Mouse (Mus musculus) kidney, postnatal 0 days (tissue): ENCODE measurements around the gene Fez2. TPM values are rescaled to one million over a fixed set of nuclear protein-coding genes. Genes with fewer than 3 reads are reported as not detected.

Source experiments
- ATAC-seq: fragments of 200-750 bp; cut with Nextera tagmentation; replicated peaks from 2 replicates; pipeline ENCODE4 v1.8.0; 2017; ENCODE audit warnings: low read depth, moderate number of reproducible peaks, moderate TSS enrichment, moderate library complexity; ENCODE audit not compliant: low FRiP score
- DNase-seq: peaks from one replicate; pipeline ENCODE4 v3.0.0-alpha.2; 2016; ENCODE audit warnings: low spot score
- H3K27ac ChIP-seq: fragments of 300-500 bp; sonication (generic); 2 replicates; pipeline ENCODE4 v1.5.1; 2014; ENCODE audit warnings: mild to moderate bottlenecking
- H3K27me3 ChIP-seq: fragments of 300-500 bp; sonication (generic); 2 replicates; pipeline ENCODE4 v1.6.1; 2014; ENCODE audit warnings: low read length, mixed read lengths; ENCODE audit not compliant: insufficient read depth
- H3K36me3 ChIP-seq: fragments of 300-500 bp; sonication (generic); 2 replicates; pipeline ENCODE4 v1.6.1; 2014; ENCODE audit warnings: low read length, mixed read lengths; ENCODE audit not compliant: insufficient read depth
- H3K4me1 ChIP-seq: fragments of 300-500 bp; sonication (generic); replicated peaks from 2 replicates; pipeline ENCODE4 v1.6.1; 2014; ENCODE audit warnings: antibody characterized with exemption, low read length, mixed read lengths; ENCODE audit not compliant: insufficient read depth
- H3K4me2 ChIP-seq: fragments of 300-500 bp; sonication (generic); 2 replicates; pipeline ENCODE4 v1.6.1; 2014; ENCODE audit warnings: mild to moderate bottlenecking, low read length, moderate library complexity, mixed read lengths
- H3K4me3 ChIP-seq: fragments of 300-500 bp; sonication (generic); replicated peaks from 2 replicates; pipeline ENCODE4 v1.5.1; 2014; ENCODE audit warnings: low read depth, low read length
- H3K9ac ChIP-seq: fragments of 300-500 bp; sonication (generic); 2 replicates; pipeline ENCODE4 v1.6.1; 2014; ENCODE audit warnings: low read depth, low read length
- H3K9me3 ChIP-seq: fragments of 300-500 bp; sonication (generic); replicated peaks from 2 replicates; pipeline ENCODE4 v1.6.1; 2016; ENCODE audit warnings: low read length, inconsistent platforms, mixed read lengths
- CTCF ChIP-seq: IDR thresholded peaks from 2 replicates; pipeline ENCODE4 v1.5.1; 2016; ENCODE audit warnings: antibody characterized with exemption, low read depth, mild to moderate bottlenecking, moderate library complexity
- WGBS: fragments of 180-500 bp; shearing (Covaris S2); extraction: QIAGEN DNeasy Blood & Tissue Kit; methylation state at CpG from one replicate; pipeline ENCODE4 v1.1.7; 2014; 5-methylcytosine and 5-hydroxymethylcytosine counted together
- polyA plus RNA-seq: library from polyadenylated mRNA; unstranded; fragments of >200 nt; fragmentation: Nextera tagmentation; extraction: Ambion mirVana; gene quantifications from 2 replicates; pipeline ENCODE4 v1.2.1, GENCODE M21; 2015

Fez2 gene
- polyA plus RNA-seq, 1 experiment from 2014 or later, result 46.5 TPM

GRCm38 (mm10) chr17:78354871-78355270 lies 63.1 kb downstream of the Fez2 start:
- H3K4me2 ChIP-seq, result no peak overlapping the region
- H3K9me3 ChIP-seq, result no peaks in the 10 kb centered on the region
- no peak overlapping the region for H3K27ac ChIP-seq
- H3K4me3 ChIP-seq, result no peak overlapping the region
- no peak overlapping the region for H3K9ac ChIP-seq
- no peak for TF ChIP-seq CTCF
- ATAC-seq, result no peak
- H3K27me3 ChIP-seq, result no peaks in the 10 kb centered on the region
- WGBS, result 86% methylated on average over 12 of the region's 12 CpGs
- no peak for DNase-seq
- H3K4me1 ChIP-seq, result peaks cover 6% of the 10 kb centered on the region; the same call in 1 of the 2 replicates
- peaks cover 27% of the 10 kb centered on the region for H3K36me3 ChIP-seq

GRCm38 (mm10) chr17:78354411-78354810 lies 63.5 kb downstream of the Fez2 start:
- H3K27me3 ChIP-seq, result no peaks in the 10 kb centered on the region

GRCm38 (mm10) chr17:78352500-78352855 lies 65.5 kb downstream of the Fez2 start:
- H3K9ac ChIP-seq, result no peak overlapping the region
- TF ChIP-seq CTCF, result no peak
- WGBS, result 91% methylated on average over 3 of the region's 3 CpGs
- no peak overlapping the region for H3K27ac ChIP-seq
- H3K9me3 ChIP-seq, result no peaks in the 10 kb centered on the region
- ATAC-seq (no peak), DNase-seq (no peak)
- peaks cover 6% of the 10 kb centered on the region; the same call in 1 of the 2 replicates for H3K4me1 ChIP-seq
- peaks cover 27% of the 10 kb centered on the region for H3K36me3 ChIP-seq
- H3K27me3 ChIP-seq, result no peaks in the 10 kb centered on the region
- no peak overlapping the region for H3K4me2 ChIP-seq
- no peak overlapping the region for H3K4me3 ChIP-seq

More at GRCm38 (mm10) chr17:78354411-78354810, 63.5 kb downstream of the Fez2 start:
- DNase-seq, result no peak
- Histone ChIP-seq H3K4me1 (peaks cover 6% of the 10 kb centered on the region; the same call in 1 of the 2 replicates), H3K27ac (no peak overlapping the region), H3K9ac (no peak overlapping the region), H3K4me2 (no peak overlapping the region), H3K9me3 (no peaks in the 10 kb centered on the region), H3K4me3 (no peak overlapping the region), H3K36me3 (peaks cover 27% of the 10 kb centered on the region)
- WGBS, result 81% methylated on average over 2 of the region's 2 CpGs
- ATAC-seq, result no peak
- no peak for TF ChIP-seq CTCF

GRCm38 (mm10) chr17:78351676-78352499 lies 66.1 kb downstream of the Fez2 start:
- H3K4me3 ChIP-seq, result no peak overlapping the region
- H3K27me3 ChIP-seq, result no peaks in the 10 kb centered on the region
- TF ChIP-seq CTCF, result peak; percentile 13; the same call in 1 of the 2 replicates
- no peak overlapping the region for H3K27ac ChIP-seq
- H3K9ac ChIP-seq, result no peak overlapping the region
- WGBS, result 58% methylated on average over 12 of the region's 12 CpGs
- no peak overlapping the region for H3K4me2 ChIP-seq
- peaks cover 27% of the 10 kb centered on the region for H3K36me3 ChIP-seq
- no peaks in the 10 kb centered on the region for H3K9me3 ChIP-seq
- ATAC-seq (no peak), DNase-seq (no peak)
- H3K4me1 ChIP-seq, result peaks cover 6% of the 10 kb centered on the region; the same call in 1 of the 2 replicates

- no peak for TF ChIP-seq CTCF
- DNase-seq, result no peak
- H3K4me1 ChIP-seq, result peaks cover 6% of the 10 kb centered on the region; the same call in 1 of the 2 replicates
- H3K36me3 ChIP-seq, result peaks cover 20% of the 10 kb centered on the region
- H3K9ac ChIP-seq, result no peak overlapping the region
- H3K4me2 ChIP-seq, result no peak overlapping the region
- no peak overlapping the region for H3K4me3 ChIP-seq
- peak; percentile 75 for ATAC-seq
- H3K9me3 ChIP-seq, result no peaks in the 10 kb centered on the region
- 87% methylated on average over 17 of the region's 17 CpGs for WGBS
- H3K27me3 ChIP-seq, result no peaks in the 10 kb centered on the region
- no peak overlapping the region for H3K27ac ChIP-seq
Observed at GRCm38 (mm10) chr17:78347111-78347801, 70.7 kb downstream of the Fez2 start.

GRCm38 (mm10) chr17:78343688-78344087 lies 74.3 kb downstream of the Fez2 start:
- Histone ChIP-seq H3K4me2 (no peak overlapping the region), H3K27me3 (no peaks in the 10 kb centered on the region), H3K9me3 (no peaks in the 10 kb centered on the region), H3K36me3 (peaks cover 16% of the 10 kb centered on the region), H3K9ac (no peak overlapping the region), H3K4me1 (no peaks in the 10 kb centered on the region), H3K27ac (no peak overlapping the region), H3K4me3 (no peak overlapping the region)
- DNase-seq (no peak), ATAC-seq (no peak)
- WGBS, result 84% methylated on average over 3 of the region's 3 CpGs
- no peak for TF ChIP-seq CTCF
